Mouse (Mus musculus) adrenal gland, postnatal 36 days (tissue): ENCODE results near the gene Tmem39b. TPM values are rescaled to one million over a fixed set of nuclear protein-coding genes. Genes with fewer than 3 reads are reported as not detected.
"Not testable (repeated sequence)": the region's sequence is repeated elsewhere in the genome, so short reads cannot be mapped to it uniquely, and the experiment has no call there.

ENCODE experiments used
- DNase-seq, 2 experiments: peaks; one replicate each; pipeline ENCODE4 v3.0.0; 2021; ENCODE audit warnings: mixed read lengths in 1 of 2
- long read RNA-seq, 2 experiments: library from polyadenylated mRNA; stranded (forward); transcript quantifications; one replicate each; pipeline ENCODE4 v2.0.0; 2021; ENCODE audit warnings: borderline sequencing depth in 2 of 2
- total RNA-seq, 2 experiments: library from RNA; stranded (reverse); gene quantifications; 2 replicates each; pipeline ENCODE4 v1.2.3; 2021

The Tmem39b gene
- 10 to 100 TPM; 11.0 to 13.3 TPM for total RNA-seq
- long read RNA-seq, experiment 1, partial matches to known transcripts, result 1 of 2 reads
- long read RNA-seq, experiment 1, other reads (novel, unspliced or antisense), result 0 of 2 reads
- long read RNA-seq, experiment 2, result 0 reads

DNA sequence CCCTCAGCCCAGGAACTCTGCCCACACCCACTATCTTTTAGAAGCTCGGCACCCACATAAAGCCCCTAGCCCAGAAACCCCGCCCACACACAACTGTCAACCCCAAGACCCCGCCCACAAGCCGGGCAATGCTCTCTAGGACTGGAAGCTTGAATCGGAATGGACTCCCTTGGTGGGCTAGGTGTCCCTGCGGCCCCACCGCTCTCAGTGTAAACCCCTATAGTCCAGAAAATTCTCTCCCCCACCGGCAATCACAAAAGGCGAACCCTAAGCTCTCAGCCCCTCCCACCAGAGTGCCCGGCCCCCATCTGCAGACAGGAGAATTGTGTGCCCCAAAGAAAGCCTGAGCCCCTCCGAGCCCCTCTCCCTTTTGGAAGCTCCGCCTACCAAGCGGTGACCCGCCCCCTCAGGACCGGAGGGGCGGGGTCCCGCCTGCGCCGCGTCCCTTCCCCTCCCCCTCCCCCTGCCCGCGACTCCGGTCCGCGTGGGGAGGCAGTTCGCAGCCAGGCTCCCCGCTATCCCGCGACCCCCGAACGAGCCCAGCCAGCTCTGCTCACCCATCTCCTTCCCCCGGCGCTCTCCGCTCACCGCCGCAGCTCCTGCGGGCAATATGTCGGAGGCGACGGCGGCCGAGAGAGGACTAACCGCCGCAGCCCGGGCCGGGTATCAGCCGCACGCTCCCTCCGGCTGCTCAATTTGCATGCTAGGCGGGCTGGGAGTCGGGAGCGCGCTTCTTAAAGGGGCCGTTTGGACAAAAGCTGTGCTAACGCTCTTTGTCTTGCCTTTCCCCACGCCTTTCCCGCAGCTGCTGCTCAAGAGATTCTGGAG lies at the start of gene Tmem39b:
Tmem39b (minus strand) TSS at position 681 of the 828 bp plus-strand sequence.
- peak; percentile 94 to 96 for DNase-seq

DNA sequence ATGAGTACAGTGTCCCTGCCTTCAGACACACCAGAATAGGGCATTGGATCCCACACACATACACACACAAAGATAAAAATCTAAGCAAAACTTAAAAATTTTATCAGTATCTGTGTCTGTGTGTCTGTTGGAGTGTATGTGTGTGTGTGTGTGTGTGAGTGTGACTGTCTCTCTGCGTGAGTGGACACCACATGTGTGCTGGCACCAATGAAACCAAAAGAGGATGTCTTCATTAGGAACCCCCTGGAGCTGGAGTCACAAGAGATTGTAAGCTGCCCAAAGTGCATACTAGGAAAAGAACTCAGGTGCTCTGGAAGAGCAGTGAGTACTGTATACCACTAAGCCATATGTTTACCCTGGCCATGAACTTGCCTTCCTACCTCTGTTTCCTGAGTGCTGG lies 49.5 kb upstream of the Tmem39b start:
- no peak for DNase-seq

DNA sequence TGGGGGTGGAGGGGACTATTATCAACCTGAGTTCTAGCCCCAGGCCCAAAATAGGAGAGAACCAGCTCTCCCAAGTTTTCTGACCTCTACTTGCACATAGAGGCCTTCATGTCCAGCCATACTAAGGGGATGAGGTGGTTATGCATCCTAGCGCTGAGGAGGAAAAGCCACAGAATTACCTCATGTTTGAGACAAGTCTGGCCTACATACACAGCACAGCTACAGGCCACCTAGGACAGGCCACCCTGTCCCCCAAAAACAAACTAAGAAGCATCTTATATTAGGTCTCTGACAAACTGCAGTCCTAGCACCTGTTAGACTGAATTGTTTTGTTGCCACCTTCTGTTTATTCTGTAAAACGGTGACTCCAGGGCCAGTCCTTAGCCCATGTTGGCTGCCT lies 46.9 kb upstream of the Tmem39b start:
- no peak for DNase-seq

DNA sequence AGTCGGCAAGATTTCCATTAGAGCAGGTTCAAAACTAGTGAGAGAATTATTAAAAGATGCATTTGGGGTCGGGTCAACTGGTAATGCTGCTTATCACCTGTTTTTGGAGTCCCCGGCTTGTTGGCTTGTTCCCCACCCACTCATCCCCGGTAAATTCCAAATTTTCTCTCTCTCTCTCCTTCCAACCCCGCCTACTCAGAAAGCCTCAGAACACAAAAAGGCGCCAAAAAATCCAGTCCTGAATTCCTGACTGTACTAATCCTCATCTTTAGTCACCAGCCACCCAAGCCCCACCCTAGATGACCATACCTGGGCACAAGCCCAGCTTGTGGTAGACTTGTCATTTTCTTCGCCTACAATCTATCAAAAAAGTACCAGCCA lies 46.4 kb upstream of the Tmem39b start:
- DNase-seq, result no peak

DNA sequence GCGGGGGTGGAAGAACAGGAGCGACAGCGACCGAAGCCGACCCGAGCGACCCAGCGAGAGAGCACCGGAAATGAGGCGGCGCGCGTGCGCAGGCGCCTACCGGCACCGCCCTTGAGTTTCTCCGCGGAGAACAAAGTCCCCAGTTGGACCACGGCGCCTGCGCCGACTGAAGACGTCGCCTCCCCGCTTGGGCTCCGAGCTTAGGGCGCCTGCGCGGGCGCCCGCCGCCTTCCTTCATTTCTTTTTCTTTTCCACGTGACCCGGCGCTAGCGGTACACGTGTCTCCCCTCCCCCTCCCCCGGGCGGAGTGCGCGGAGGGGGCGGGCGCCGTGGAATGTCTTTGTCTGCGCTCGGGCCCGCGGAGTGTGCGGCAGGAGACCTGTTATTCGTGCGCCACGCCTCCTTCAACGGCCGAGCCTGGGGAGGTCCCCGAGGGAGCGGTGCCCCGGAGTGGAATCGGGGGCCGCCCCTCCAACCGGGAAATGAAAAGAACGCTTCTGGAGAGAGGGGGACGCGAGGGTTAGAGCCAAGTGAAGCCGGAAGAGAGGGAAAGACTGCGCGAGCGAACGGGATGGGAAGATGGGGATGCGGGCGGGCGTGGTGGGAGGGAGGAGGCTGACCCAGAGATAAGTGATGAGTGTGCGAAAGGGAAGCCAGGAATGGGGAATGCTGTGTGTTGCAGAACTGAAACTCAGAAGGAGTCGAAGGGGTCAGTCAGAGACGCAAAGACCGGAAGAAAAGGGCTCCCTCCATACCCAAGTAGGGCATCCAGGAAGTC lies 45.8 kb upstream of the Tmem39b start, which contains the start of gene Khdrbs1:
Khdrbs1 (minus strand) TSS at position 72 of the 778 bp plus-strand sequence.
- peak; percentile 98 for DNase-seq

DNA sequence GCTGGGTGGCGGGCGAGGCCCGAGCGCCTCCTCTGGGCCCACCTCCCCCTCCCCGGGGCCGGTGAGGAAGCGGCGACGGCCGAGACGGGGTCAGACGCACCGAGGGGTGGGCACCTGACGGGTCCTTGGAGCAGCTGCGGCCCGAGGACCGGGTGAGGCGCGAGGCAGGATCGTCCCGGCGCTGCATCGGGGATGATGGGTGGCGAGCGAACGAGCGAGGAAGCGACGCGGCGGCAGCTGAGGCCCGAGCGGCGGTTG lies 45.3 kb upstream of the Tmem39b start:
- DNase-seq, result no peak

DNA sequence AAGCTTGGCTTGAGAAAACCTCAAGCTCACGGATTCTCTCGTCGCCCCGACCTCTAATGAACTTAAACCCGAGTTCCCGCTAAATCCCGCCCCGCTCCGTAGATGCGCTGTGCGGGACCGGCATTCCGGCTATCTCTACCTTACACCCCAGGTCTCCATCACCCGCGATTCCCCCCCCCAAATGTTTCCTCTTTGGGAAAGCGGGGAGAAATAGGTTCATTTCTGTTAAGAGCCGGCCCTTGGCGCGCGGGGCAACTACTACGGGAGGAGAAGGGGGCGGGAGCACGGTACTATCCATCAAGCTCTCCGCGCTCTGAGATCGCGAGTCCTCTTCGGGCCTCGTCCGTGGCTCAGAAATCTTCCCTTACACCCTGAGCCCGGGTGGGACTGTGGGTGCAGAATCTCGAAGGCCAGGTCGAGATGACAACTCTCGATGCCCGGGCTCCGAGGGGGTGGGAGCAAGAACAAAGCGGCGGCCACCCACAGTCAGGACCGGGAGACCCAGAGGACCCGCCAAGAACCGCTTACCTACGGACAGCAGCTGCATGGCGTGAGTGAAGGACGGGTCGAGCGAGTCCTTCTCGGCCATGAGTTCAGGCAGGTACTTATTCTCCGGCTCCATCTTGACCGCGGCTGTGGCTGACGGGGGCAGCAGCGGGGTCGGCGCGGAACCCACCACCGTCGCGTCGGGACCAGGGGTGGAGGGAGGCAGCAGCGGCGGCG lies 44.8 kb upstream of the Tmem39b start:
- peak; percentile 58 to 74 for DNase-seq

DNA sequence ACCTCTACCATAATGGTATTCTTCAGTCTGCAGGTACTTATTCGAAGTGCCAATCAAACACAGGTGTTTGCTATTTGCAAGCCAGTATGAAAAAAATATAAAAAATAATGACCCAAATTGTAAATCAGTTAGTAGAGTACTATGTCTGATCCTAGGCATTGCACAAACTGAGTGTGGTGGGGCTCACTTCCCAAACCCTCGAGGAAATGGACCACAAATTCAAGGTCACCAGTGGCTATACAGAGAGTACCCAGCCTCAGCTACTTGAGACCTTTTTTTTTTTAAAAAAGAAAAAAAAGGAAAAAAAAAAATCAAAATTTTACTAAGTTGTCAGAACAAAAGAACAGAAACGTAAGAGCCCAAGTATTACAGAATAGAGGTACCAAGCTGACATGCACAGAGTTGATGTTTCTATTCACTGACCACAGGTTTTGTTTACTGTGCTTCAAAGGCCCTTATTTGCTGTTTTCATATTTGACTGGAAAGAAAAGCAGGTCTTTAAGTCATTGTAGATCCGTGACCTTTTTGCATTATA lies 42.5 kb upstream of the Tmem39b start:
- DNase-seq, result no peak

DNA sequence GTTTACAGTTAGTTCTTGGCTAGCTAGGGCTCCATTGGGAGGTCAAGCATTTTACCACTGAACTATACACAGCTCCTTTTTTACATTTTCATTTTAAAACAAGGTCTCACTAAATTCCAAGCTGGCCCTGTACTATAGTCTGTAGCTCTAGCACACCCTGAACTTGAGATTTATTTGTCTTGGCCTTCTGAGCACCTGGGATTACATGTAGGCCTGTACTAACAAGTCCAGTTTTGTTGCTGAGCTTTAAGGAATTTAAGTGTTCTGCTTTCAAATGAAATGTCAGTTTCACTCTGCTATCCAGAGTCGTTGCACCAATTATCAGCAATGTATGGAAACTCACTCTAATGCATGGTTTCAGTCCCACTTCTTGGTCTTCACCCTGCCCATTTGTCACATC lies 39.5 kb upstream of the Tmem39b start:
- DNase-seq, result no peak

DNA sequence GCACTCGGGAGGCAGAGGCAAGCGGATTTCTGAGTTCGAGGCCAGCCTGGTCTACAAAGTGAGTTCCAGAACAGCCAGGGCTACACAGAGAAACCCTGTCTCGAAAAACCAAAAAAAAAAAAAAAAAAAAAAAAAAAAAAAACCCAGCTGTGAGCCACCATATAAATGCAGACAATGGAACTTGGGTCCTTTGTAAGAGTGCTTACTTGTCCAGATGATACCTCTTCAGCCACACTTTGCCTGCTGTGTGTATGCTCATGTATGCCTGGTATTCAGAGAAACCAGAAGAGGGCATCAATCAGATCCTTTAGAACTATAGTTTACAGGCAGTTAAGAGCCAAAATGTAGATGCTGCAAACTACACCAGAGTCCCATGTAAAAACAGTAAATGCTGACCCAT lies 38.8 kb upstream of the Tmem39b start:
- DNase-seq, result not testable (repeated sequence)

DNA sequence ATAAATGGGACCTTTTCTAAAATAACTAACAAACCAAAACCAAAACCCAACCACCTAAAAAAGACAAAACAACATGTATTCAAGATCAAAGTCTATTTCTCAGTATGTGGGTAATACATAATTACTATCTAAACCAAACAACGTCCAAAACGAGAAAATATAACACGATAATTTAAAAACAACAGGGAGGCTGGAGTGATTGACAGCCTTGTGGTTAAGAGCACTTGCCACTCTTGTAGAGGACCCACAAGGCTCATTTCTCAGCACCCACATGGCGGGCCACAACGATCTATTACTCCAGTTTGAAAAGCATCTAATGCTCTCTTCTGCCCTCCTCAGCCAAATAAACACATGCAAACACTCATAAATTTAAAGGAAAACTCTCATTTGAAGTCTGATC lies 34.8 kb upstream of the Tmem39b start:
- no peak for DNase-seq

DNA sequence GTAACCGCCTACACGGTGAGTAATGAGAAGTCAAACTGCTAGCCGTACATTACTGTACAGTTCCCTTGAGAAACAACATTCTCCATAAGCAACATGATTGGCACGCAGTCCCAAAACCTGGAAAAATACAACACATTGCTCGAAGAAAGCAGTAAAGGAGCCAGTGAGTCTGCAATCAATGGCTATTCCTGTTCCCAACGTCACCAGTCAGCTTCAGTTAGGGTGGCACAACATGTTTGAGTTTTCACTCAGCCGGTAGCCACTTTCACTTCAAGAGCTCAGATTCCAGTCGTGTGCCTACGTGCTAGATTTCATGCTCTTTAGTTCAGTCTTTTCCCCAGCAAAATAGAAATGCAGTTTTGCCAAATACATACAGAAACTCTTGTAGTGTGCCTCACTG lies 19.7 kb upstream of the Tmem39b start:
- no peak for DNase-seq

DNA sequence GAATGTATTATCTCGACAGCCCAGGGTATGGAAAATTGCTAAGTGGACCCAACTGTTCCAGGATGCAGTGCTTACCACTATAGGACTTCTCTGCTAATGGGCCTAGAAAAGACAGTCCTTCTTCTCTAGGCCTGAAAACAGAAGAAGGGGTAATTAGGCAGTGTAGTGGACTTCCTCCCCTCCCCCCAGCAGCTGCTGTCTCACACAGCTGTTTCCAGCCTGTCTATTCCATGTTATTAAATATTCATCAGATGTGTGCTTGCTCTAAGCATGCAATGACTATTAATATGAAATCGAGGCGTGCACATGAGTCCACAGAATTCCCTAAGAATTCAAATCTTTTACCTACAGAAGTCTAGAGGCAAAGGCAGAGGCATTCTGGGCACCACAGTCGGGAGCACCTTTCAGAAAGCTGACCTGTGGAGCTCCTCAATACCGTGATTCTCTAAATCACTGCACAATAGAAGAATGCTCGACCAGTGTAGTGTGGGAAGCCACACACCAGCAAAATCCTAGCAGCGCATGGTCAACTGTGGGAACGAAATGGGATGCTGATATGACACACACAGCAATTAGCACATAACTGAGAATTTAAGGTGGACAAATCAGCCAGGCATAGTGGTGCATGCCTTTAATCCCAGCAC lies 13.0 kb upstream of the Tmem39b start:
- no peak for DNase-seq

DNA sequence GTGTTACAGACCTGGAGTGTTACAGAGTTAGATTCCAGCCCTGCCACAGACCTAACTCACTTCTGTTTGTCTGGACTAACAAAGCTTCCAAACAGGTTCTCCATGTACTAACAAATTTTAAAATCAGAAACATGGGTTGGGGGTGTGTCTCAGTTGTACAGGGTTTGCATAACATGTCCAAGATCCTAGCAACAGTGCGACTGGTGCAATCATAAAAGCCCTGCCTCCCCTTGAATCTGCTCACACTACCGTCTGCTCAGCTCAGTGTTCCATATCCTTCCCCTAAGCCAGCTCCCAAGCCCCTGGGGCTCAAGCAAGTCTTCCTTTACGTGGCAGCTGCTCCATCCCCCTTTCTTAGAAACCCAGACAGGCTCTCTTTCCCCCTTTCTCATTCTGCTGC lies 10.1 kb upstream of the Tmem39b start:
- no peak for DNase-seq

DNA sequence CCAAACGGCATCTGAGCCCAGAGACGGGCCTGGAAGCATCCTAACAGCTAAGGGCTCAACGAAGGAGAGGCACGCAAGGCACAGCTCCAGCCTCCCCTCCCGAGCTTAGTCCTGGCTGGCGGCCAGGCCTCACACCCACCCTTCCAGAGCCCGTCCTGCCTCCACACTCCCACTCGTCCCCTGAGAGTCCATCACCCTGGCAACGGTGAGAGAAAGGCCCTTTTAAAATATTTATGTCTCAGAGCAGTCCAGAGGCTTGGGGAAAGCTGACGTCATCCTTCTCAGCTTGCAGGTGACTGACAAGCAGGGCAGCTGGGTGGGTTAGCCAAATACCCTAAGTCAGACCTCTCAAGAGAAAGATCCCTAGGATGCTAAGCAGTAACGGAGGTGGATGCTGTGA lies 5.8 kb upstream of the Tmem39b start:
- peak; percentile 28 to 30 for DNase-seq

DNA sequence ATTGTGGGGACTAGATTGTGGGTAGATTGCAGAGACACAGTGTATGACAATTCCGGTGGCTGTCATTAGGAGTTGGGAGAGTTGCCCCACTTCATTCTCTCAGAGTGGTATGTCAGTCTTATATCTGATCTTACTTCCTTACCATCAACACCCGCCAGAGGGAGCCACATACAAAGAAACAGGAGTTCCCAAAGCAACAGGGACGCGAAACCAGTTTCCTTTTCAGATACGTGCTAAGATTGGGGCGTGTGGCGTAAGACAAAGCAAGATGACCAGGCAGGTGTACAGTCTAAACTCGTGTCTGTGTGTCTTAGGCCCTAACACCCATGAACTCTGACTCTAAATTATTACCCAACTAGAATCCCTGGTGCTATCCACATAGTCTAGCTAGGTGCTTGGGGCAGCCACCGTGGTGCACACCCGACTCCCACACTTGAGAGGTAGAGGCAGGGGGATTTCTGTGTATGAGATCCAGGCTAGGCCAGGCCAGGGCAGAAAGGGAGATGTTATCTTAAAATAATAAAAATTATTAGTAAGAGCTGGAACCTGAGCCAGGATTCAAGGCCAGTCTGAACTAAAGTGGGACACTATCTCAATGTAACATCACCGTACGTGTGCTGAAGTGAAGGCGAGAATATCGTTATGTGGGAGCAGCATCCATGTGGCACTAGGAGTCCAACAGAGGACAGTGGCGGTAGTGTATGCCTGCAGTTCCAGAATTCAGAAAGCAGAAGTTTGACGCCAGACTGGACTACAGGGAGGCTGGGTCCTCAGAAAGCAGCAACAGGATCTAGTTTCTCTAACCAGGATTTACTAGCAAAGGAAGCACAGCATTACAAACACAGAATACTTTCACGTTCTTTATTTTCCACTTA lies 5.1 kb upstream of the Tmem39b start:
- peak; percentile 84 to 89 for DNase-seq

DNA sequence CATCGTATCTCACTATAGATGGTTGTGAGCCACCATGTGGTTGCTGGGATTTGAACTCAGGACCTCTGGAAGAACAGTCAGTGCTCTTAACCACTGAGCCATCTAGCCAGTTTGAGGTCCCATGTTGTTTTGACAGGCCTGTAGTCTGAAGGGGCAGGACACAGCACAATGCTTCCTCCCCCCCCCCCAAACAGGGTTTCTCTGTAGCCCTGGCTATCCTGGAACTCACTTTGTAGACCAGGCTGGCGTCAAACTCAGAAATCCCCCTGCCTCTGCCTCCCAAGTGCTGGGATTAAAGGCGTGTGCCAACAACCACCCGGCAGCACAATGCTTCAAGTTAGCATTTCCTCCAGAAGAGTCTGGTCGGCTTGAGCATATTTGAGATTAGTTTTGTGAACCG lies 4.0 kb upstream of the Tmem39b start:
- not testable (repeated sequence) for DNase-seq

DNA sequence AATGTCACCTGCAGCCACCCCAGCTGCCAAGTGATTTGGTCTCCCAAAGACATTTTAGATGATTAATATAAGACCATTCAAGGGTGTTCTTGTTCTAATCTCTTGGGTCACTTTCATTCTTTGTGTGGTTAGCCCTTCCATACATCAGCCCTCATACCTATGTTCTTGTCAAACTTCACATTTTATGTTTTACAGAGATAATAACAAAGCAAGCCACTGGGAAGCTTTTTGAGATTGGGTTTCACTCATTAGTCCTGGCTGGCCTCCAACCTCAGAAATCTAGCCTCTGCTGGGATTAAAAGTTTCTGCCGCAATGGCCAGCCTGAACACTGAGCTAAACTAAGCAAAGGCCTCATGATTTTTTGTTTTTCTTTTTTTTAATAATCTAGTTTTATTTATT lies 3.6 kb upstream of the Tmem39b start:
- no peak for DNase-seq

DNA sequence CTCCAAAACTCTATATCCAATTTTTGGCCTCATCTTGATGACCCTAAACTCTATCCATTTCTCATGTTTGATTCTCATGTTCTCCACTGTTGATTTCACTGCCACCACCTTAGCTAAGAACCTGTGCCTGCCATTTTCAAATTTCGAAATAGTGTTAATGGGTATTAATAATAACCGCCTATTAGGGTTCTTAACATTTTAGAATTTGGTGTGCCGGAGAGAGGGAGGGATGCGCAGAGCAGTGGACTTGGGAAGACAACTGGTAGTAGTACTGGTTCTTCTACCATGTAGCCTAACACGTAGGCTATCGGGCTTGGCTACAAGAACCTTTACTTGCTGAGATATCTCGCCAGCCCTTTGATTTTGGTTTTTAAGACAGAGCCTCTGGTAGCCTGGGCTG lies 553 bp upstream of the Tmem39b start:
- no peak for DNase-seq

DNA sequence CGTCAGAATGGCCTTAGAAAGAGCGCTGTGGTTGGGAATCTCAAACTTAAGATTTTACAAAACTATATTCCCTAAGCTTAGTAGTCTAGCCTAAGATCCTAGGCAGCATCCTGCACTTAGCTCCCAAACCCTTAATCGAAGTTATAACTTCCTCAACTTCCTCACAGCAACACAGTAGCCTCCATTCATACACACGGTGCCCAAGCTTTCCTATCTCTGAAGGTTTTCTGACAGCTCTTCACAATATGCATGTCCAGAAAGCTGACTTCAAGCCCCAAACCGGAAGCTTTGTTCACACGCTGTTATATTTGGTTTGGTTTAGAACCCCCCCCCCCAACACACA lies 852 bp downstream of the Tmem39b start:
- DNase-seq, result no peak

DNA sequence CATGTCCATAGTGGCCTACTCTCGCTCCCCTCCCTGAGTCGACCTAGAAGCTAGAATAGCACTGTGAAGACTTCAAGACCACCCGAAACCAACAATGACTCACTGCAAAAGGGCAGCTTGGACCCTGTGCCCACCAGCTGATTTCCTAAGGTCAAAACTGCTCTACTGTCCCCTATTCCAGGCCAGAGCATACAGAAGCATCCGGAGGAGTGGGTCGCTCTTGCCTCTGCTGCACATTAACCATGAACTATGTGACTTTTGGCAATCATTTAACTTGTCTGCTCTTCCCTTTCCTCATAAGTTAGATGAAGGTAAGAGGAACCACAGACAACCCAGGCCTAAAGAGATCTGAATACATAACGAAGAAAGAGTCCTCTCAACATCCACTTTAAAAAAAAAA lies 12.1 kb downstream of the Tmem39b start:
- no peak for DNase-seq
